Mouse (Mus musculus): Measurements from ENCODE around the gene Myo18b.

The Myo18b gene

DNA sequence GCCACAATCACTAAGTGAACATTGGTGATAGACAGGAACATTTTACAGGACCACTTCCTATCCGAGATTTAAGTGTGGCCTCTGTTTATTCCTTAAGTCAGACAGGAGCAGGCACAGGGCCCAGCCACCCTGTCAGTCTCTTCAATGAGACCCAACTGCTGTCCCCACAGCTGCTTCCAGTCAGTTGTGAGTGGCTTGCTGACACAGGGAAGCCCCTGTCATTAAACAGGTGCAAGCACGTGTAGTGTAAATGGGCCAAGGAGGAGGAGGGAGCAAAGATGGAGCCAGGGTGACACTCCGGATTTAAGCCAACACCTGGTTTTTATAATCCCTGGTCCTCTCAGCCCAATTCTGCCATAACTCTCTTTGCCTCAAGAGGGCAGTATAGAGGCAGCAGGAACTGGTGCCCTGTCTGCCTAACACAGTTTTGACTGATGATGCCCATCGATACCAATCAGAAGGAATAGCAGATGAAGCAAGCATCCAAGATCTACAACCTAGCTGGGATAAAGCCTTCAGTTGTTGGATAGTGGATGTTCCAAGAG is 19.2 kb downstream of the Myo18b start:
- DNase-seq = peak; percentile 70

DNA sequence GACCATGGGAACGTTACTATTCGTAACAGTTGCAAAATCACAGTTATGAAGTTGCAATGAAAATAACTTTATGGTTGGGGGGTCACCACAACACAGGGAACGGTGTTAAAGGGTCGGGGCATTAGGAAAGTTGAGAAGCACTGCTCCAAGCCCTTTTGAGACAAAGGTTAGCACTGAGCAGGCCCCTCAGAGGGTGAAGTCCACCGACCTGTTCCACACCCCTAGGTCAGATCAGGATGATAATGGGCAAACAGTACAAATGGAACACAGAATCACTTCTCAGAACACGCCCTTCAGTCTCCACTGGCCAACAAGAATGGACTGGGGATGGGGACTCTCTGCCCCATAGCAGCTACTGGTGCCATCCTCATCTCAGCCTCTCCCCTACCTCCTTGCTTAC is 23.2 kb downstream of the Myo18b start:
- no peak for DNase-seq

DNA sequence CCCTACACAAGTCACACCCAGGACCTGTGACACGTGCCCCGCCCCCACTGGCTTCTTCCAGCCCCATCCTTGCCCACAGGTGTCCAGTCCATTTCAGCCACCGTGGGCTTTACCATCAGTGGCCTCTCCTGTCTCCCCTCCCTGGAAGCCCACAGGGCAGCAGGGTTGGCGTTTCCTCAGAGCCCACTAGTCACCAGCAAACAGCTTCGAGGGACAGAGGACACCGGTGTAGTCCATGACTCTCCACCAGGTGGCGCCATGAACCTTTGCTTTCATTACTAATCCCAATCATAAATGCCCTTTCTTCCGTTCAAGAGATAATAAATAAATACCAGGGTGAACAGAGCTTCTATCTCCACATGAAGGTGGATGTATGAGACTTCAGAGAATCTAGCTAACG is 25.4 kb downstream of the Myo18b start:
- peak; percentile 78 for DNase-seq

DNA sequence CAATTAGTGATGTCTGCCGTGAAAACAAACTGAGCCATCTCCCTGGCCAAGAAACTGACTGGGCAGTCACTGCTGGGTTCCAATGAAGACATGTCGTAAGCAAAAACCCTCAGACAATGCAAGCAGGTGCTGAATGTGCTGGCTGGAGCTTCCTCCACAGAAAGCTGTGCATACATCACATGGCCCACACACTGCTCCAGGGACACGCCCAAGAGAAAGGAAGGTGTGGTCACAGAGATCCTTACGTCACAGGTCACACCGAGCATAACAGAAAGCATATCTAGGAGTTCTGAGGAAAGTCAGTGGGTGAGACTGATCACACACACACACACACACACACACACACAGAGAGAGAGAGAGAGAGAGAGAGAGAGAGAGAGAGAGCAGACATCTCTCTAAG is 27.5 kb downstream of the Myo18b start:
- no peak for DNase-seq

DNA sequence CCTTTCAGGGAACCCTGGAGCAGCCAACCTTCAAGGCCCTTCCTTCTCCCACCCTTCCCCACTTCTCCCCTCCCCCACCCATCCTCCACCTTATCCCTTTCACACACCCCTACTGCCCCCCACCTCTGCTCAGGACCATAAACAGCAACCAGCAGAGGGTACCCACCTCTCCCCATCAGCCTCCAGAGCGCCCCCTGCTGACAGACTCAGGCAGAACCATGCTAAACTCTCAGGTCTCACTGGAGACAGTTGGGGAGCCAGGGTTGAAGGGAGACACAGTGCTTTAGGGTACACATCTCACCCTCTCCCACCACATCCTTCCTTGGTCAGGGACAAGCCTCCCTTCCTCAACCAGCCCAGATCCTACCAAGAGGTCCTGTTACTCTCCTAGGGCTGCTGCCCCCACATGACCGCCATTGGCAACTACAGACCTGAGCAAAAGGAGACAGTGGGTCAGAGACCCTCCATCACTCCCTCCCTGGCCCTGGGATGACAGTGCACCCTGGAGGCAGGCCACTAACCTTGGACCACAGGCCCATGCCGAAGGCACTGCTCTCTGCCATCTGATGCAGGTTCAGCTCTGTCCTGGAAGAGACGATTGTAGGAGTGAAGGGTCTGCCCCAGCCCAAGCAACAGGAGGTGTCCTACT is 31.3 kb downstream of the Myo18b start:
- DNase-seq = peak; percentile 65

DNA sequence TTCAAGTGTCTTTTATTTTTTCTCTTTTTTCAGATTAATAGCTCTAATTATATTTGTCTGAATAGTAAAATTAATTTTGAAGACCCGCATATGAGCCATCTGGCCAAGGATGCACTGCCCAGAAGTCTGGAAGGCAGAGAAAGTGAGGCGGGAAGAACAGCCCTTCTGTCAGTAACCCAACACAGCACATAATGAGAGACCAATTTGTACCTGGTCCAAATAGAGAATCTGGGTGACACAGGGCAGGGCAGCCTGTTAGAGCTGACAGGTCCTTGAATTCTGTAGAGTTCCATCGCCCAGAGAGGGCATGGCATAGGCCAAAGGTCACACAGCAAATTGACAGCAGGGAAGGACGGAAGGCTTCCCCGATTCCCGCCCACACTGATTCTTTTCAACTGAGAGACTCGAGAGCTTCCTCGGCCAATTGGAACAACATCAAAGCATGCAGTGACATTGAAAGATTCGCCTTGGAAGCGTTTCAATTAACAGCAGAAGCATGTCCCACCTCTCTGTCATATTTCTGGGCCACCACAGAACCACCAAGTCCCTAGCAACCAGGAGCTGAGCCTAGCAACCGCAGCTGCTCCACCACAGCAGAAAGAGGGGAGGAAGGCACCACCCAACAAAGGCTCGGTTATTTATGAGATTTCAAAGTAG is 36.7 kb downstream of the Myo18b start:
- DNase-seq = peak; percentile 43

DNA sequence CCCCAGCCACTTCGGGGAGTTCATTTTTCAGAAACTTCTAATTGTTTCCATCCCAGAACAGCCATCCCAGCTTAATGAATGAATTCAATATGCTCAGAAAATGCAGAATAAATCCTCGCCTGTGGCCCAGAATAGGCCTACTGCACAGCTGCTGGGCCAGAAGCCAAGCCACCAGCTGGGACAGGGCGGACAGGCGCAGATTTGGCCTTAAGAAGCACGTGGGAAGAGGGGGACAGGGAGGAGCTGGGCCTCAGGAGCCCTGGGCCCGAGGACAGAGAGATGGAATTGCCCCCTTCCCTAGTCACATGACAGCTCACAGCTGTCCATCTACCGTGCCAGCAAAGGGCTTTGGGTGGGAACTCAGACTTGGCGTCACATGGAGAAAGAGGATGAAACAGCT is 43.0 kb downstream of the Myo18b start:
- DNase-seq = peak; percentile 85

DNA sequence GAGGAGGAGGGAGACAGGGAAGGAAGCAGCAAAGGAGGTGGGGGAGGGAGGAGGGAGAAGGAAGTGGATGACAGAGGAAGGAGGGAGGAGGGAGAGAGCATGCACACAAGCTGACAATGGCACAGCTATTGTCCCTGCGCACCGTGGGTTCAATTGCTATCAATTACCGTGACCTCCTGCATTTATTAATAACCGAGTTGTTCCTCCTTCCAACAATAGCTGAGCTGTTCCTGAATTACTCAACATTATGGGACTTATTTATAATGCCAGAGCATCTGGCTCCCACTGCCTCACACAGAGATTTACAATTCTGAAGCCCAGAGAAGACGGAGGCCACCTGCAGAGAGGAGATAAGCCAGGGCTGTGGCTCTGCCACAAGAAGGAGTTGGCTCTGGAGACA is 44.8 kb downstream of the Myo18b start:
- peak; percentile 68 for DNase-seq

DNA sequence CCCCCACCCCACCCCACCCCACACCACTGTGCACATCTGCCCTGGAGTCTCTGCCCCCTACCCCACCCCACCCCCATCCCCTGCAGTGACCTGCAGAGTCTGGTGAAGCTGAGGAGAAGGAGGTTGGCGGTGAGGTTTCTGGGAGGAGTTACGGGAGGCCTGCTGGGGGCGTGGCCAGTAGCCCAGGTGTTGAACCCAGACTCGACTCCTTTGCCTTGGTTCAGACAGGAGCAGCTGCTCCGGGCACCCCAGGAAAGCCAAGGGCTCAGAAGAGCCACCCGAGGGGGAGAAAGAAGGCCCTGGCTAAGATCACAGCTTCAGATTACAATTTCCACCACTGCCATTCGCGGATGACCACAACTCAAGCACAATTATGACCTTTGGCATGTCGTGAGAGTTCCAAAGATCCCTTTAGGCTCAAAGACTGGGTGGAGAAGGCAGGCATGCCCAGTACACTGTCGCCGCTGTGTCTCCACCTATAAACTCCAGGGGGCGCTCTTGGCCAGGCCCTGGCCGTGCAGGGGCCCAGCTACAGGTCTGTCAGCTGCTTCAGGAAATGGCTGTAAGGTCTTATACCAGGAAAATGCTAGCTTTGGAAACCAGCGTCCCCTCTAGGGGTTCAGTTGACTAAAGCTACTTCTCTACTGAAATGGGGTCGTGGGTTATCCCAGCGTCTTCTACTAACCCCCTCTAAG is 47.4 kb downstream of the Myo18b start:
- DNase-seq = peak; percentile 69

DNA sequence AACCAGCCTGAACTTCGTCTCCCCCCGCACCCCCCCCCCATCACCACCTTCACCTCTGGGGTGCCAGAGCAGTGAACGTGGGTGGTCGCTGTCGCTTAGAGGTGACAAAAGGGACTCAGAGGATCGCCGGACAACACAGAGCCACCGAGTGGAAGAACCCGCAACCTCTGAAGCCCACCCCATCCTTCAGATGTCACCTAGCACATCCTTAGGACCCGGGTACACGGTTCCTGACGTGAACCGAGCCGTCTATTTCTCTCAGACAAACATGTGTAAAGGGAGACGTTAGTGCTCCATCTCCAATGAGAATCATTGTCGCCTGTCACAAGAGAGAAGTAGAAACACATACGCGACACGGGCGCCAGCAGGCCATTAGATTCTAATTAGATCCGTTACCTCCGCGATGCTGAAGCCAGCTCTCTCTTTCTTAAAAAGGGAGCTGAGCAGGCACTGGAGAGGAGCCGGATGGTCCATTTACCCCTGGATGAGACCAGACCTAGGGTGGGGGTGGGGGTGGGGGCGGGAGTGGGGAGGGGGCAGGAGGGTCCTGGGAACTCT is 48.1 kb downstream of the Myo18b start:
- no peak for DNase-seq

DNA sequence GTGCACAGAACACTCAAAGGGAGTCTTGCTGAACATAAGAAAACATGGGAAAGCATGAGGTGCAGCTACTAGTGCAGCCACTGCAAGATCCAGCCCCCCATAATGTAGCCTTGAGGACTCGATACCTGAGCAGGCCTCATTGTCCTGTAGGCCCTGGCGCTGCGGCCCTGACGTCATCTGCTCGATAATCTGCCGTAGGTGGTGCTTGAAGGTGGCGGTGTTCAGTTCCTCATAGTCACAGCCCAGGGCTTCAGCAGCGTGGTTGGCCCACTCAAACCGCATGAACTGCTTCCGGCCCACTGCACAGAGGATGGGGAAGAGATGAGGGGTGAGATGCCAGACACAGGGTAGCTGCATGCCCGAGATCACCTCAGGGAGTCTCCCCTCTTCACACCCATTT is 50.0 kb downstream of the Myo18b start:
- DNase-seq = no peak

DNA sequence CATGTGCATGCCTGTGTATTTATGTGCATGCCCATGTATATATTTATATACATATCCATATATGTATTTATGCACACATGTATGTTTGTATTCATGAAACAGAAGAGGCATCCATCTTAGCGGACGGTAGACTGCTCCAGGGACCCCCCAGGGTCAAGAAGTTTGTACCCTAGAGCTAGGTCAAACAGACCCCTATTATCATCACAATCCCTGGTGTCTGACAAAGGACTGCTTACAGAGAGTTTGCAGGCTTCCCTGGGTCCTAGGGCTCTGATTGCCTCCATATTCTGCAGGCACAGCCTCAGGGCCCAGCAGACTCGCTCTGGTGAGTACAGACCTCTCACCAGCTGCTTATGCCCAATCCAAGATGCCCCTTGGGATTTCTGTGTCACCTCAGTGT is 51.7 kb downstream of the Myo18b start:
- DNase-seq = no peak

DNA sequence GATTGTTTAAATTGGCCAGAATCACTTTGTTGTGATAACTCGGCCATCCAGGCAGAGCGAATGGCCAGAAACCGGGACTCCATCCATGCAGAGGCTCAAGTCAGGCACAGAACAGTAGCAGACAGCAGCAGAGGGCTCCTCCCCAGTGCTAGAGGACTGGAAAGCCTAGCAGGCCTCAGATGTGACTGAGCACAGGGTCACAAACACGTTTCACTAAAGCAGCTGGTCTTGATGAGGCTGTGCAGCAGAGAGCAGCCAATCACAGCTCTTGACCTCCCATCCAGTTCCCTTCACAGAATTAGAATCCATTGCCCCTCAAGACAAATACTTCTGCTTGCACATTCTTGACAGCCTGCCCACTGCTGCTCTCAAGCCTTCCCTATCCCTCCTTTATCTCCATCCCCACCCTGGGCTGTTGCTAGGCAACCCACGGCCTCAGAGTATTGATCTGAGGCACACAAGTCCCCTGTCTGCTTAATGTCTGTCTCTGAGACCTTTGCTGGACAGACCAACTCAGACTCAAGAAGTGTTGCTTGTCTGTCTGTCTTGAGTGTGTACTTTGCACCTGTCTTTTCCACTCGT is 52.4 kb downstream of the Myo18b start:
- DNase-seq = peak; percentile 43

DNA sequence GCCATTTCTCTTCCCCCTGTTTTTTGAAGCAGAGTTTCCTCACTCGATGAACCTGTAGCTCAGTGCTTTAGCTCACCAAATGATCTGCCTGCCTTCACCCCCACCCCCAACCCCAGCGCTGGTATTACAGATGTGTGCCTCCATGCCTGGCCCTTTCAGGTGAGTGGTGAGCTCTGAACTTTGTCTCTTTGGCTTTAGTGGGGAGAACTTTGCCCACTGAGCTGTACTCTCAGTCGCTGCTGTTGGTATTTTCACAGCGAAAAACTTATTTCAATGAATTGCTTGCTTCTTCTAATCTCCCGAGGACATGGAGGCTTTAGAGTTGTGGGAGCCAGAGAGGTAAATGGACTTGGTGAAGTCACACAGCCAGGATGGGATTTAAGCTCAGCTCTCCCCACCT is 53.5 kb downstream of the Myo18b start:
- no peak for DNase-seq

DNA sequence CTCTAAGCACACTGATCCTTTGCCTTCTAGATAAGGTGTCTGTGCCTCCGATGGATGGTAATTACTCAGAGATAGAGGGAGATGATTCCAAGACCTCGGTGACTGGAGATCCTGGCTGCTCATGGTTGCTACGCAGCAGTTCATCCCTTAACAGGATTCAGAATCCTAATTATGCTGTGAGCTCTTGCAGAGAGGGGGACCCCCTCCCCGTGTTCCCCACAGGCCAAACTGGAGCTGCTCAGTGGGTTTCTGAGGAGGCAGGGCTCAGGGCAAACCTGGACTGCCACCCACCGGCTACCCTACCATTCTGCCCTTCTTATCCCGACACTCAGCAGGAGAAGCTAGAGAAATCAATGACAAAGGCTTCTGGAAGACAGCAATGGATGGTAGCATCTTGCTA is 54.3 kb downstream of the Myo18b start:
- DNase-seq = no peak

DNA sequence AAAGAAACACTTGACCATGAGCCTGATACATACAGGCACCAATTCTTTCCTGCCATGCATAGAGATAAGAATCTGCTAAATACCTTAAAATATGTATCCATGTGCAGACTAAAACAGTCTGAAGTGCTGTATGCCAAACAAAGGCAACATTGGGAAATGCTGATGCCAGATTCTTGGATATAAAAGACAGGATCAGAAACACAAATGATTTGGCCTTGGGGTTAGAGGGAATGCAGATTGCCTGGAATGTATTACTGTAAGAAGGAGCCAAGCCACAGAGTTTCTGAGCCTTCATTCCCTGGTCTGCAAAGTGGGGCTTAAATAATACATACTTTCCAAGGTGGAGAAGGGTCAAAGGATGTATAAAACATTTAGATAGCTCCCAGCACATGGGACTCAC is 61.3 kb downstream of the Myo18b start:
- no peak for DNase-seq

DNA sequence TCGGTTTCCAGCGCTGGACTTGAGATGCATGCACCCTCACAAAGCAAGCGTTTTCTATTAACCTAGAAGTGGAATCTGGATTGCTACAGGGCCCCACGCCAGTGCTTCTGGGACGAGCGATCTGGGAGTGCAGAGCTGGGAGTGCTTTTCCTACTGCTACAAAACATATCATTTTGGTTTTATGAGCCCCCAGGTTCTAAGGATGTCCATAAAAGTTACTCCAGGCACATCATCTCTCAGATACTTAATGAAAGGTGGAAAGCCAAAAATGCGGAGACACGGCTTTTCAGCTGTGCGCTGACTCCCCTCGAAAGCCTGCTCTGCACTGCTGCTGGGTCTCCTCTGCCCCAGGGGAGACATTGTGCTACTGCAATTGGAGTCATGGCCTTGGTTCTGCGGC is 62.3 kb downstream of the Myo18b start:
- no peak for DNase-seq

DNA sequence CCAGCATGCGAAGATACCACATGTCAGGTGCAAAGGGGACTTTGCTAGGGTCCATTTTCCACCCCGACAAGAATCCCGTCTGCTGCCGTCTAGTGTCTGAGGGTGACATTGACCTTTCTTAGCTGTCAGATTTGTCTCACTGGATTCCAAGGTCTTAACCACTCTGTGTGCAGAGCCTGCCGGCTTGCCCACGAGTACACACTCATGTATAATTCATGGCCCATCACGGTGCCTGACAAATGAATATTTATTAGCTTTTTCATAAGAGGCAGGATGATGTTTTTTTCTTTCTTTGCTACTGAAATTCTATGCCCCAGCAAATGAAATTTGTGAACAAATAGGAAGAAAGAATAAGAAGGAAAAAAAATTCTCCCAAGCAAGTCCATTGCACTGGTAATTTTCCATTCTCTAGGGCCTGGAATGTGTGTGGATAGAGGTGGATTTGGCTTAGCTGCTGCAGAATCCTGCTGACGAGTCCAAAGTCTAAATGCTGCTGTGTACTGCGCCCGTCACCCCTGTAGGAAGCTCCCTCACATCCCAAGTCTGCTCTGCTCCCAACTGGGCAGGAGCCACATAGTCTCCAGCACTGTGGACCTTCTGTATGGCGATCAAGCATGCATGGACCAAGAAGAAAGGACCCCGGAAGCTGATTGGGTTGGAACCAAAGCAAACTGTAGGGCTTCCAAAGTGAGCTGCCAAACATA is 70.9 kb downstream of the Myo18b start:
- peak; percentile 49 for DNase-seq

DNA sequence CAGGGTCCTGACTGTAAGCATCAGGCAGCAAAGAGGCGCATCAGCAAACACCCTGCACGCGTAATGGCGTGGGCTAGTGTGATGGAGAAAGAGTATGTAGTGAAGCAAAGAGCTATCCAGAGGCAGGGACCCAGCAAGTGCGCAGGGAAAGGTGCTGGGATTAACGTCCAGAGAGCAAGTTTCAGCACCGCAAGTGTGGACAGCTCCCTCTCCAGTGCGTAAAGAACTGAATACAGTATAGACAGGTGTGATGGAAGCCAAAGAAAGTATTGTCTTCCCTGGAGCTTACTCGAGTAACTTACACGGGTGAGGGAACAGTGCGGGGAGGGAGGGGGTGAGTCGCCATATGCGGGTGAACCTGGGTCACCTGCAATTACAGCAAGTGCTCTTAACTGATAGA is 71.8 kb downstream of the Myo18b start:
- DNase-seq = peak; percentile 41

DNA sequence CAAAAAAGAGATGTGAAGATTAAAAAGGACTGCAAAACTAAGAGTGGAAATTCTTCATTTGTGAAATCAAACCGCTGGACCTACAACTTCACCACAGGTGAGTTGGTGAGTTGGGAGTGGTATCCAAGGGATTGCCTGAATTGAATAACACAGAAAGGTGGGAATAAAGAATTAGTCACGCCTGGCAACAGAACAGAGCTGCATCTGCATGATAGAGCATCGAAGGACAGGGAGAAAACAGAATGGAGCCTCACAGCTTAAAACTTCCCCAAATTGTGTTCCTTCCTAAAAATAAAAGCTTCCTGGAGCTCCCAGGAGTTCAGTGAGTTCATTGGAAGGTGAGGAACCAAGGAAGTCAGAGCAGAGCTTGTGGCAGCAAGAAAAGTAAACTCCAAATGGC is 73.7 kb downstream of the Myo18b start:
- DNase-seq = no peak

DNA sequence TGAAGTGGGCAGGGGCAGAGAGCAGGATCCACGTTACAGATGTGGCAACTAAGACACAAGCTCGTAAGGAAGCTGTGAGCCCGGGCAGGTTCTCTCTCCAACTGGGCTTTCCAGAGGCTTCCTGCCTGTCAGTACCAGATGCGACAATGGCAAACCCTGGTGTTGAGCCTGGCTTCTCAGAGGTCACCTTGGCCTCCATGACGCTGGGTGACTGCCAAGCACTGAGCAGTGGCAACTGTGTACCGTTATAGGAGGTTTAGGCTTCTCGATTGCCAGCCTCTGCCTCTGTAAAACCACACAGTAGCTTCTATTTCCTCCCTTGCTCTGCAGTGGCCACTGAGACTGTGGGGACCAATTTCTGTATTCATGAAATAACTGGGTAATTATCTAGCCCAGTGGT is 81.1 kb downstream of the Myo18b start:
- DNase-seq = no peak

DNA sequence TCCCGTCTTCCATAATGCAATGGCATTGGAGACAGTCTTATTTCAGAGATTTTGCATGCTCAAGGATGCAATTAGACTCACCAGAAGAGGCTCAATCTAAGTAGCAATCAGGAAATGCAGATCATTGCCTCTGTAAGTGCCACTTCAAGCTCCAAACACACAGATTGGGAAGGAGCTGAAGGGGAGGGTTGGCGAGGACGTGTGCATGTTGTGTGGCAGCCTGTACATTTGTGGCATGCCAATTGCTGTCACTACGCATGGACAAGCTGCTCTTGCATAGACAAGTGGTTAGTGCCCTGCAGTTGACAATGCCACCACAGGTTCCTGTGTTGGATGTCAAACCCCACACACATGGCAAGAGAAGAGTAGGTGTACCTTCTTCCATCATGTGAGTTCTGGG is 88.5 kb downstream of the Myo18b start:
- no peak for DNase-seq

DNA sequence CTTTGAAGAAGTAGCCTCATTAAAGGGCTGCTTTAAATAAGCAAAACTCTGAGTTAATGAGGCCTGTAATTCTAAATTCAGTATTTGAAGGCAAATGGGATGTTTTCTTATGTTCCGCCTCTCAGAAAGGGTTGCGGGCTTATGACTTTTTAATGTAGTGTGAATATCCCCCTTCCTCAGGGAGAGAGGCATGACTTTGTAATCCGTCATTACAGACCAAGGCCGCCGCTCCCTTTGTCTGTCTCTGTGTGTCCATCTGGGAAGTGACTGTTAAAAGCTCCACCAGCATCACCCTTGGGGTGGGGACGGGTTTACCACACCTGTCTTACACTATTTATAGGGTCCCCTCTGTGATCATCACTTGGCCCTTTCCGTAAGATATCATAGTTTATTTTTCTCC is 100.1 kb downstream of the Myo18b start:
- DNase-seq = no peak
